Mouse (Mus musculus): ENCODE measurements around the gene Kbtbd12. TPM values are rescaled to one million over a fixed set of nuclear protein-coding genes. Genes with fewer than 3 reads are reported as not detected.

Kbtbd12 gene
- total and polyA plus RNA-seq, 2 experiments, result 0.29 to 1.7 TPM

DNA sequence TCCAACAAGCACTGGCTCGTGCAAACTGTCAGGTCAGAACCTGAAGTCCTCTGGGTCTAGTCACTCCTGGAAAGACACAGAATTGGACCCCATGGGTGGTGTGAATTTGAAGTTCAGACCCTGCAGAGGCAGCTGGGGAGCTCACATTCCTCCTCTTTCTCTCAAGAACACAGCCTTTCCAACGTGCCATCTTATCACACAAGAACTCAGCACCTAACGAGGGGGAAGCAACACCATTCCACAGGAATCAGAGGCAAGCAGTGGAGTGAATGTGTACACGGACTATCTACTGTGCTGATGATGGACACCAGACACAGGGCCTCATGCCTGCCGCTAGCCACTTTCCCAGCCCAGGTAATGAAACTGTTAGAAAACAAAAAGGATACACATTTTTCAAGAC, 121.1 kb downstream of the Kbtbd12 start:
- H3K4me3 ChIP-seq (ENCODE audit: insufficient read depth, low read depth, low read length), result no peak overlapping the region
- DNase-seq (ENCODE audit: extremely low read depth, low read depth, low spot score), result no peak
- 54% methylated on average over 5 of the region's 5 CpGs for WGBS
- no peaks in the 10 kb centered on the region for H3K27me3 ChIP-seq (ENCODE audit: control insufficient read depth, insufficient read depth, low read length)
- peak overlapping the region; percentile 25; the same call in 1 of the 2 replicates for H3K9ac ChIP-seq (ENCODE audit: low read depth, low read length)
- peaks cover 42% of the 10 kb centered on the region for H3K36me3 ChIP-seq (ENCODE audit: control insufficient read depth, insufficient read depth, low read length)
- peaks cover 10% of the 10 kb centered on the region for H3K4me1 ChIP-seq (ENCODE audit: control insufficient read depth, insufficient read depth, low read length)
- H3K79me2 ChIP-seq (ENCODE audit: control insufficient read depth, insufficient read depth, low read length), result peaks cover 22% of the 10 kb centered on the region; the same call in 1 of the 2 replicates
- H3K27ac ChIP-seq (replicated peaks; ENCODE audit: insufficient read depth, low read depth, low read length), result no peak overlapping the region
- TF ChIP-seq CTCF (IDR thresholded peaks at IDR 0.05; ENCODE audit: low read depth, low read length), result no peak
- no peak for TF ChIP-seq POLR2A (IDR thresholded peaks at IDR 0.05; ENCODE audit: extremely low read depth, insufficient read depth, low read length)

DNA sequence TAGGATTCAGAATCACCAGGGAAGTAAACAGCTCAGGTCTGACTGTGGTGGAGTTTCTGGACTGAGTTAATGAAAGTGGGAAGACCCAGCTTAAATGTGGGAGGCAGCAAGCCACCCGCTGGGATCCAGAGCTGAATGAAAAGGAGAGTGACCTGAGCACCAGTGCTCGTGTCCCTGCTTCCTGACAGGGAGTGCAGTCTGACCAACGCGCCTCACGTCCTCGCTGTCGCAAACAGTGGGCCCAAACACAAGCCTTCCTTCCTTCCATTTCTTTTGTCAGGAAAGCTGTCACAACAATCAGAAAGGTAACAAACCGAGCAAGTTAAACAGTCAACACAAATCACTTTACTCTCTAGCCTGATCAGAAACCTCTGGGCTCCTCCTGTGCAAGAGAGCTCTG, 121.8 kb downstream of the Kbtbd12 start:
- peaks cover 10% of the 10 kb centered on the region for H3K4me1 ChIP-seq (ENCODE audit: control insufficient read depth, insufficient read depth, low read length)
- no peak for TF ChIP-seq CTCF (IDR thresholded peaks at IDR 0.05; ENCODE audit: low read depth, low read length)
- TF ChIP-seq POLR2A (IDR thresholded peaks at IDR 0.05; ENCODE audit: extremely low read depth, insufficient read depth, low read length), result no peak
- H3K27me3 ChIP-seq (ENCODE audit: control insufficient read depth, insufficient read depth, low read length), result no peaks in the 10 kb centered on the region
- no peak overlapping the region for H3K9ac ChIP-seq (ENCODE audit: low read depth, low read length)
- H3K79me2 ChIP-seq (ENCODE audit: control insufficient read depth, insufficient read depth, low read length), result peaks cover 22% of the 10 kb centered on the region; the same call in 1 of the 2 replicates
- H3K4me3 ChIP-seq (ENCODE audit: insufficient read depth, low read depth, low read length), result no peak overlapping the region
- WGBS, result 73% methylated on average over 8 of the region's 8 CpGs
- DNase-seq (ENCODE audit: extremely low read depth, low read depth, low spot score), result no peak
- H3K27ac ChIP-seq (replicated peaks; ENCODE audit: insufficient read depth, low read depth, low read length), result no peak overlapping the region
- H3K36me3 ChIP-seq (ENCODE audit: control insufficient read depth, insufficient read depth, low read length), result peaks cover 48% of the 10 kb centered on the region

DNA sequence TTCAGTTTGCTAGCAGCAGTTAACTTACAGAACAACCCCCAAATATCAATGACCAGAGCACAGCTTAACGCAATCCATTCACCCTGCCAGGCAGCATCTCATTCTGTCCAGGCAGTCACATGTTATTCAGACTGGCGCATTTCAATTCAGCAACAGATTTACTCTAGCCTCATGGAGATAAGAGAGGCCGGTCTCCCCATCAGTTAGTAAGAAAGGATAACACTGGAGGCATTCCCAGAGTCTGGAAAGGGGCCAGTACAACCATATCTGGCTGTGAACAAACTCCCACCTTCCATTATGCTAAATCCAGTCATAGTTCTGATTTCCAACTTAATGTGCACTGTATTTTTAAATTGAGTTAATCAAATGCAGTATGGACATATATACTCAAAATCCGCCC, 123.2 kb downstream of the Kbtbd12 start:
- WGBS, result 65% methylated on average over 4 of the region's 4 CpGs
- no peak overlapping the region for H3K9ac ChIP-seq (ENCODE audit: low read depth, low read length)
- no peak overlapping the region for H3K27ac ChIP-seq (replicated peaks; ENCODE audit: insufficient read depth, low read depth, low read length)
- no peak for DNase-seq (ENCODE audit: extremely low read depth, low read depth, low spot score)
- no peak overlapping the region for H3K4me3 ChIP-seq (ENCODE audit: insufficient read depth, low read depth, low read length)
- TF ChIP-seq POLR2A (IDR thresholded peaks at IDR 0.05; ENCODE audit: extremely low read depth, insufficient read depth, low read length) (no peak), CTCF (IDR thresholded peaks at IDR 0.05; ENCODE audit: low read depth, low read length) (no peak)
- H3K79me2 ChIP-seq (ENCODE audit: control insufficient read depth, insufficient read depth, low read length), result peaks cover 22% of the 10 kb centered on the region; the same call in 1 of the 2 replicates
- peaks cover 59% of the 10 kb centered on the region for H3K36me3 ChIP-seq (ENCODE audit: control insufficient read depth, insufficient read depth, low read length)
- H3K27me3 ChIP-seq (ENCODE audit: control insufficient read depth, insufficient read depth, low read length), result no peaks in the 10 kb centered on the region
- H3K4me1 ChIP-seq (ENCODE audit: control insufficient read depth, insufficient read depth, low read length), result peaks cover 8% of the 10 kb centered on the region

DNA sequence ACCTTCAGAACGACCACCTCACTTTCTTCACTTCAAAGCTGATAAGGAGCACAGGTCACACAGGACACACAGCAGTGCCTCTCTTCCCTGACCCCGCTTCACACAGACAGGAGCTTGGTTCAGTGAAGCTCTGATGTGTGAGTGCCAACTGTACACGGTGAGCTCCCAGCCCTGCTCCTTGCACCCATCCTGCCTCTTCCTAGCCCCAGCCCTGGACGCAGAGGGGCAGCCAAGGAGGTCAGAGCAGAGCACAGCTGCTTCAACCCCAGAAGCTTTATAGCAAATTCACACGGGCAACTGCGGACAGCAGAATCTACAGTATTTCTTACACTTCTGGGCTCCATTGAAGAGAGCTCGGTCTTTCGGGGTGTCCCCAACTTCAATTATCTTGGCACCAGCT, 123.8 kb downstream of the Kbtbd12 start:
- Histone ChIP-seq H3K36me3 (ENCODE audit: control insufficient read depth, insufficient read depth, low read length) (peaks cover 62% of the 10 kb centered on the region), H3K27me3 (ENCODE audit: control insufficient read depth, insufficient read depth, low read length) (no peaks in the 10 kb centered on the region)
- 87% methylated on average over 8 of the region's 8 CpGs for WGBS

DNA sequence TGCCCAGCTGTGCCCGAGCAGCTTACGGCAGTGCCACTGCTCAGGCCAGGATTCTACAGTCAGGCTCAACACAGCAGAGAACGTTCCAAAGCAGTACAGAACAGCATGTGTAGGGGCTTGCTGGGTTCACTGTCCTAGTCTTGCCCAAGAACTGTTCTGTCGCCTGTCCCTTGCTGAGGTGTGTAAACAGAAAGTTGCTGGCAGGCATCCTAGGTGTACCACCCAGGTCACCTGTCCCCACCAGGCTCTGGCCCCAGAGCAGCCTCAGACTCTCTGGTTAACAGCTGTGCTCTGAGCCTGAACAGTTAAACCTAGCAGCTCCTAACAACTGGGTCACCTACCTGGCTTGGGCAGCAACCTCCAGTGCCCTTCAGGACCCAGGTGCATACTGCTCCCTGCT, 134.7 kb downstream of the Kbtbd12 start:
- TF ChIP-seq POLR2A (IDR thresholded peaks at IDR 0.05; ENCODE audit: extremely low read depth, insufficient read depth, low read length) (no peak), CTCF (IDR thresholded peaks at IDR 0.05; ENCODE audit: low read depth, low read length) (peak; percentile 42)
- DNase-seq (ENCODE audit: extremely low read depth, low read depth, low spot score), result peak; percentile 57
- no peaks in the 10 kb centered on the region for H3K79me2 ChIP-seq (ENCODE audit: control insufficient read depth, insufficient read depth, low read length)
- H3K36me3 ChIP-seq (ENCODE audit: control insufficient read depth, insufficient read depth, low read length), result peaks cover 35% of the 10 kb centered on the region
- H3K4me3 ChIP-seq (ENCODE audit: insufficient read depth, low read depth, low read length), result no peak overlapping the region
- H3K27me3 ChIP-seq (ENCODE audit: control insufficient read depth, insufficient read depth, low read length), result no peaks in the 10 kb centered on the region
- WGBS, result 24% methylated on average over 4 of the region's 4 CpGs
- no peak overlapping the region for H3K27ac ChIP-seq (replicated peaks; ENCODE audit: insufficient read depth, low read depth, low read length)
- no peaks in the 10 kb centered on the region for H3K4me1 ChIP-seq (ENCODE audit: control insufficient read depth, insufficient read depth, low read length)
- H3K9ac ChIP-seq (ENCODE audit: low read depth, low read length), result no peak overlapping the region

More for the DNA sequence above, 123.8 kb downstream of the Kbtbd12 start:
- Histone ChIP-seq H3K79me2 (ENCODE audit: control insufficient read depth, insufficient read depth, low read length) (peaks cover 22% of the 10 kb centered on the region; the same call in 1 of the 2 replicates), H3K4me1 (ENCODE audit: control insufficient read depth, insufficient read depth, low read length) (peaks cover 8% of the 10 kb centered on the region), H3K27ac (replicated peaks; ENCODE audit: insufficient read depth, low read depth, low read length) (no peak overlapping the region), H3K9ac (ENCODE audit: low read depth, low read length) (no peak overlapping the region), H3K4me3 (ENCODE audit: insufficient read depth, low read depth, low read length) (no peak overlapping the region)
- TF ChIP-seq CTCF (IDR thresholded peaks at IDR 0.05; ENCODE audit: low read depth, low read length) (no peak), POLR2A (IDR thresholded peaks at IDR 0.05; ENCODE audit: extremely low read depth, insufficient read depth, low read length) (no peak)
- DNase-seq (ENCODE audit: extremely low read depth, low read depth, low spot score), result no peak

DNA sequence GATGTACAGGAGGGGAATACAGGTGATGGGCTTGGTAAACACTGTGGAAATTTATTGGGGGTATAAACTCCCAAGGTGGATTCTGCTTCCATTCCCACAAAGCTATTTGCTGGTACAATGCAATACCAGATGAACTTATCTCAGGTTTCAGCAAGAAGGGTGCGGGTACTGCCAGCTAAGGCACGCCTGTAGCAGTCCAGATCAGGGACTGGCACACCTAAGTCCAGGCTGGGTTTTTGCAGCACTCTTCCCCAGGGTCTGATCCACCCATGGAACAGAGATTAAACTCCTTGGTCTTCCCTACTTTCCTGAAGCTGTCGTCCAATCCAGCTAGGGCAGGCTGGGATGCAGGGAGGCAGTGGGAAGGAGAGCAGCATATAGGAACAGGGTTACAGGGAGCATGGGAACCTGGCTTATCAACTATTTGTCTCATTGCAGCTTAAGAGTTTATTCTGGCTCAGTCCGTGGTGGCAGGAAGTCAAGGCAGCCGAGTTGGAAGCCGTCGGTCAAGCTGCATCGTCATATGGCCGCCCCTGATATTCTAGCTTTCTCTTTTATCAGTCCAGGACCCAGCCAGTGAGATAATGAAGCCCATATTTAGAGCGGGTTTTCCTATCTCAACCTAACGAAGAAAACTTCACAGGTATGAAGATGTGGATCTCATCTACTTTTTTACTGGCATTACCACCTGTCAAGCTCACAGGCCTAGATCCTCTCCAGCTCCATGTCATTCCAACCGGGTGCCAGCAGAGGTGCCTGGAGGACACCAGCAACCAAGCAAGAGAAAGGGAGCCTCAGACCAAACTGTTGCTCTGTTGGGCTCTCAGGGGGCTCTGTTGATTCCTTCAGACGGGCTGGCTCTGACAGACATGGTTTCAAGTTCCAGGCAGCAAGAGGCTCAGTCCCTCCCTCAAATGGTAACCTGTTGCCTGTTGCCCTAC, 135.4 kb downstream of the Kbtbd12 start:
- 63% methylated on average over 13 of the region's 13 CpGs for WGBS
- Histone ChIP-seq H3K79me2 (ENCODE audit: control insufficient read depth, insufficient read depth, low read length) (no peaks in the 10 kb centered on the region), H3K4me1 (ENCODE audit: control insufficient read depth, insufficient read depth, low read length) (no peaks in the 10 kb centered on the region), H3K27me3 (ENCODE audit: control insufficient read depth, insufficient read depth, low read length) (no peaks in the 10 kb centered on the region), H3K9ac (ENCODE audit: low read depth, low read length) (no peak overlapping the region), H3K27ac (replicated peaks; ENCODE audit: insufficient read depth, low read depth, low read length) (no peak overlapping the region), H3K36me3 (ENCODE audit: control insufficient read depth, insufficient read depth, low read length) (peaks cover 27% of the 10 kb centered on the region), H3K4me3 (ENCODE audit: insufficient read depth, low read depth, low read length) (no peak overlapping the region)
- no peak for DNase-seq (ENCODE audit: extremely low read depth, low read depth, low spot score)
- TF ChIP-seq POLR2A (IDR thresholded peaks at IDR 0.05; ENCODE audit: extremely low read depth, insufficient read depth, low read length) (no peak), CTCF (IDR thresholded peaks at IDR 0.05; ENCODE audit: low read depth, low read length) (no peak)

Data from liver, adult 2 months (tissue).